Mouse (Mus musculus): ENCODE measurements around the gene Skil.
A peak's percentile ranks its signal among the peaks of the same experiment; 100 is the strongest.

The Skil gene

DNA sequence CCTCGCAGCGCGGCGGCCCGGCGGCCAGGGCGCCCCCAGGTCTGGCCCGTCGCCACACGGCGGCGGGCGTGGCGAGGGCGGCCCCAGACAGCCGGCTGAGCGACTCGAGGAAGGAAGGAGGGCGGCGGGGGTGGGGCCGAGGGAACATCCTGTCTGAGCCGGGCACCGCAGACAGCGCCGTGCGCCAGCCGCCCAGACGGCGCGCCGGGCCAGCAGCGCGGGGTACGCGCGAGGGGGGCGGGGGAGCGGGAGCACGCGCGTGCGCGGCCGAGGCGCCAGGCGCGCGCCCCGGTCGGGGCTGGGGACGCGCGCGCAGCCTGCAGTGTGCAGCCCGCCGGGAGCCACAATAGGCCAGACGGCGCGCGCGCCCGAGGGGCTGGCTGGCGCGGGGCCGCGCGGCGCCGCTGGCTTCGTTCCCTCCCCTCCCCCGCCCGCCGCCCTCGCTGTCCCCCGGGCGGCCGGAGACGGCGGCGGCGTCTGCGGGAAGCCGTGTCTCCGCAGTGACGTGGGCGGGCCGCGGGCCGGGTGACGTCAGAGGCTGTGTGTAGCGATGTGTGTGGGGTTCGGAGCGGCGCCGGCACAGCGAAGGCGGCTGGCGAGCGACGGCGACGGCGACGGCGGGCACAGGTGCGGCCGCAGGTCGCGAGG is at the start of gene Skil:
Gene Skil (plus strand): TSS at position 528 of the 648 bp plus-strand sequence.
- DNase-seq, result peak; percentile 98

DNA sequence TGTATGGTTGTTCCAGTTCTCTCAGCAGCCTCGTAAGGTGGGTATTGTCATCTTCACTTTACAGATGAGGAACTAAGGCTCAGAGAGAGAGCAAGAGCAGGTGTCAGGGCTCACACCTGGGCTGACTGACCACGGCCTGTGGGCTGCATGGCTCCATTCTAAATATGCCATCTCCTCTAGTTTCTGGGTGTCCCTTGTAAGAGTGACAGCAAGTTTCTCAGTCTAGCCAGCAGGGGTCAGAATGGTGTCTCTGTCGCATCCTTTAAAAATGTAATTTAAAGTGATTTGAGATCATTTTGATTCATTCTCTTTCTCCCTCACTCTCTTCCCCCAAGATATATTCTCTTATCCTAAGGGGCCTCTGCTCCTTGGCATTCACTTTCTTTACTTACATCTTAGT is 47.6 kb upstream of the Skil start:
- peak; percentile 22 for DNase-seq

GRCm38 (mm10) chr3:31049087-31049486 is 45.8 kb upstream of the Skil start:
- DNase-seq, result no peak

DNA sequence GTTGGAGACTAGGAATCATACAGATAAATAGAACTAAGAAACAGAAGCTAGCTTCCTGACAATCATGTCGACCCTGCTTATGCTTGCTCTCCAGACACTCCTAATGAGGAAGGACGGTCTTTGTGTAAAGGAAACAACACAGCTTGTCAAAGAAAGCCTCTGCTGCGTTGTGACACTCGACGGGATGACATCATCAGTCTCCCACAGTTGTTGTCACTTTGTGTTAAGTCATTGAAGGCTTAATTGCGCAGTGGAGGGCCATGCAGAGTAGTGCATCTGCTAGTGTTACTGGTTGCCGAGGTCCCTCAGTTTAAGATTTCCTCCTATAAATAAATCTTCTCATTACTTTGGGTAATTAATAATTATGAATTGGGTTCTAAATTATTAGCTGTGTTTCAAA is 44.5 kb upstream of the Skil start:
- no peak for DNase-seq

DNA sequence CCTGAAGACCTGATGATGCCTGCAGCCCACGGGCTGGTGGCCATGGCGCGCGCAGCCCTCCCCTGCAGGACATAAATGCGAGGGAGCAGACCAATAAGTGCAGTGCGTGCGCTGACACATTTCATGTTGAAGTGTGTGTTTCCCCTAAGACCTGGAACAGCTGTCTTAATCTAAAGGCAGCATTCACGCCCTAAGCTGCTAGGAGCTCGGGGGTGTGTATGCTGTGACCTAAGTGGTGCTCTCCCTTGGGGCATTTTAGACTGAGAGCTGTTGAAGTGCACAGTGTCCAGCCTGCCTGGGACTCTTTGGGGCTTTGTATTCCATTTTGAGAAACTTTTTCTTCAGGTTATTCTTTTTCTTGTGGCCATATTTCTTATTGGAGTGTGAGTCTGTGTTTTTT is 43.1 kb upstream of the Skil start:
- no peak for DNase-seq

- no peak for DNase-seq
These were observed 41.7 kb upstream of the Skil start for GRCm38 (mm10) chr3:31053191-31053590.

- DNase-seq, result no peak
These were observed 40.0 kb upstream of the Skil start for GRCm38 (mm10) chr3:31054888-31055287.

DNA sequence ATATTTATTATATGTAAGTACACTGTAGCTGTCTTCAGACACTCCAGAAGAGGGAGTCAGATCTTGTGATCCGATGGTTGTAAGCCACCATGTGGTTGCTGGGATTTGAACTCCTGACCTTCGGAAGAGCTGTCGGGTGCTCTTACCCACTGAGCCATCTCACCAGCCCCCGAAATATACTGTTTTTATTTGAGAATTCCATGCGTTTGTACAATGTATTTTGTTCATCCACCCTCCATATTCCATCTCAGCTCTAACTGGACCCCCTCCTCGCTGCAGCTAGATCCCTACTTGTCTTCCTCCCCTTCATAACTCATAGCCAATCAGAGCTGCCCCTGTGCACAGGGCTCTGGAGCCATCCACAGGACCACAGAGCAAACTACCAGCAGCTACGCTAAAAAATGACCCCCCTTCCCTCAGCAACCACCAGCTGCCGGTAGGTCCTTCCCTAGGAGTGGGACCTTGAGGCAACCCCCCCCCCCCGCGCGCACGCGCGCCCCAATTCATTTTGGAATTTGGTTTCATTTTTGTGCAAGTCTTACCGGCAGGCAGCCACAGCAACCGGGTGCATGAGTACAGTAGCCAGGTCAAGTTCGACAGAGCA is 38.7 kb upstream of the Skil start:
- DNase-seq, result peak; percentile 67

DNA sequence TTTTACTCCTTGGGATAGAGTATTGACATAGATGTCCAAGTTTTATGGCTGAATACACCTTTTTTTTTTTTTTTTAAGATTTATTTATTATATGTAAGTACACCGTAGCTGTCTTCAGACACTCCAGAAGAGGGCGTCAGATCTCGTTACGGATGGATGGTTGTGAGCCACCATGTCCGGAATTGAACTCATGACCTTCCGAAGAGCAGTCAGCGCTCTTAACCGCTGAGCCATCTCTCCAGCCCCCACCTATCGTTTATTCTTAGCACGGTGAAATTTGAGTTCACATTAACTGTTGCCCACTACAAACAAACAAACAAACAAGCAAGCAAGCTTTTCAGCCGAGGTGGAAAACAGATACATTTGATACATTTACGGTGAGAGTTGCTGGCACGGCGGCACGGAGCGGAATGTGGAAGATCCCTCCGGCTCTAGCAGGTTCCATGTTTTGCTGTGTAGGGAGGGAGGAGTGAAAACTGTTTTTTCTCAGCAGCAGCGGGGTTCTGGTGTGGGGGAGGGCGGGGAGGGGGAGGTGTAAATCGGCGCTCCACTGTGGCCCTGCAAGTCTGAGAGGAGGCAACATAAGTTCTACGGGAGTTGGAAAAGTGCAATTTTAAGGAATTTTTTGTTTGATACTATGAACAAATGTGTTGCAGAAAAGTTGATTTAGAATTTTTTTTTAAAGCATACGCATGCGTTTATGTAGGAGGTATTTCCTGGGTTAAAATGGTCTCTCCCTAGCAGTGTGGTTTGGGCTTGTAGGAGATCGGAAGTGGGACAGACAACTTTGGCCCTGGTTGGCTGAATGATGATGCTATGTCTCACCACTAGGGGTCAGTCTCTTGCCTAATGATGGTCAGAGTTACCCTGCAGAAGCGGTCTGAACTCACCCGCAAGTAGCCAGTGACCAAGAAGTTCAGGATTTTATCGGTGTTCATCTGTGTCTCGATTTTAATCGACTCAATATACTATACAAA is 37.9 kb upstream of the Skil start:
- DNase-seq, result peak; percentile 85

DNA sequence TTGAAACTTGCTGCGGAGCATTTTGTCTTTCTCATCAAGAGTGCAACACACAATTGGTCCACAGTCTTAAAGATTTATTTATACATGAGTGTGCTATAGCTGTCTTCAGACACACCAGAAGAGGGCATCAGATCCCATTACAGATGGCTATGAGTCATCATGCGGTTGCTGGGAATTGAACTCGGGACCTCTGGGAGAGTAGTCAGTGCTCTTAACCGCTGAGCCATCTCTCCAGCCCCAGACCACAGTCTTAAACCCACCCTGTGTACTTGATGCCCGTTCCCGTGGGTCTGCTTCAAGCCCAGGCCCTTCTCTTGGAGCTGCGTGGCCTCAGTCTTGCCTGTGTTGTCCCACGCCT is 34.1 kb upstream of the Skil start:
- no peak for DNase-seq

- peak; percentile 50 for DNase-seq
These were observed 33.6 kb upstream of the Skil start for GRCm38 (mm10) chr3:31061103-31061785.

GRCm38 (mm10) chr3:31061786-31062120 is 33.1 kb upstream of the Skil start:
- DNase-seq, result peak; percentile 26

- no peak for DNase-seq
These were observed 32.5 kb upstream of the Skil start for GRCm38 (mm10) chr3:31062325-31062724.

DNA sequence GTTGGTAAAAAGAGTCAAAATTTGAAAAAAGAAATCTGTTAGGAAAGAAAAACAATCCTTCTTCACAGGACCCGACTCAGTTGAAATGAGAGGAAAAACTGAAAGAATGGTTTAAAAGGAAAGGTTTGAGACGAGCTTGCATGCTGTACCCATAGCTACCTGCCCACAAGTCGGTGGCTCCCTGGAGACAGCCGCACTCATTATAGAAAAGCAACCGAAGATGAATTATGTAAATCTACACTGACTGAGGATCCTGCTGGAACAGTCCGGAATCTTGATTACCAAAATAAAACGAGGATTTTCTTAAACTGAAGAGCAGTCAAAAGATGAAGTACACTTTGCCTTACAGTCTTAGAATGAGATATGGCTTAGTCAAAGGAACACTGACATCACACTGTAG is 26.4 kb upstream of the Skil start:
- no peak for DNase-seq

DNA sequence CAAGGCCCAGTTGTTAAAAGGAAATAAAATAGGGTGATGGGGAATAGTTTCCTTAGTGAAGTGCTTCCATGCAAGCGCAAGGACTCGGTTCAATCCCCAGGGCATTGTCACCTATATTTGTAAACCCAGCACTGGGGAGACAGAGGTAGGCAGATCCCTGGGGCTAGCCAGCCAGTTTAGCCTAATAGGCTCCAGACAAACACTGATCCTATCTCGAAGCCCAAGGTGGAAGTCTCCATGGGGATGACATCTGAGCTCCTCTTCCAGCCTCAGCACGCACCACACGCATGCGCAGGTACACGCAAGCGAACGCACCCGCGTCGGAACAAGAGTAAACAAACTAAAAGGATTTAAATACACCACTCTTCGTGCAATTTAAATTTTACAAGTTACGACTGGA is 23.1 kb upstream of the Skil start:
- DNase-seq, result no peak

DNA sequence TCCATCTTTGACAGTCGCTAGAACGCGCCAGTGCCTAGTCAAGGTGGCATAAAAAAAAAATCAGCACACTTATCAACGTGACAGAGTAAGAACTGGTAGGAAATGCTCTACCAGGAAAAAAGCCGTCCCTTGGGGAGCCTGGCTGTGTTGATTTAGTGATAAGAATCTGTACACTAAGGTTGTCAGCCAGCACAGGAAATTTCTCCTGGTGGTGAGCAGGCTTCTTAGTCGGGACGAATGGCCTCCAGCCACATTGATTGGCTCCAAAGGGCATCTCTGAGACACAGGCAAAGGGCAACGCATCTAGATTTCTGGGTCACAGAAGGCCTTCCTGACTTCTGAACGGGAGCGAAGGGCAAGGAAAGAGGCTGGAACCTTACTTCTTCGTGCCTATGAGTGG is 19.1 kb upstream of the Skil start:
- DNase-seq, result peak; percentile 48

GRCm38 (mm10) chr3:31077068-31077703 is 17.7 kb upstream of the Skil start:
- no peak for DNase-seq

DNA sequence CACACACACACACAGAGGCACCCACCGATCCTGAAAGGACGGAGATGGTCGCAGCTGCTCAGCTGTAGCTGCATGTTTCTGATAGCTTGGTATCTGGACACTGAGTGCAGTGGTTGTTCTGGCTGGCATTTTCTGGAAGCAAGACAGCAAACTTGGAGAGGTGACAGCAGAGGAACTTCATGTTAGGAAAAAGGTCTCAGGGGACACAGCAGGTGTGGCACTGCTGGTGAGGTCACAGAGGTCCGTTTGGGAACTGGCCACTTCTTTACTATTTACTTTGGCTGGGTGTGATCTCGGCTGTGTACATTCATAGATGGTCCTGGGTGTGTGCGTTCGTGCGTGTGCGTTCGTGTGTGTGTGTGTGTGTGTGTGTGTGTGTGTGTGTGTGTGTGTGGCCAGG is 15.4 kb upstream of the Skil start:
- DNase-seq, result no peak

DNA sequence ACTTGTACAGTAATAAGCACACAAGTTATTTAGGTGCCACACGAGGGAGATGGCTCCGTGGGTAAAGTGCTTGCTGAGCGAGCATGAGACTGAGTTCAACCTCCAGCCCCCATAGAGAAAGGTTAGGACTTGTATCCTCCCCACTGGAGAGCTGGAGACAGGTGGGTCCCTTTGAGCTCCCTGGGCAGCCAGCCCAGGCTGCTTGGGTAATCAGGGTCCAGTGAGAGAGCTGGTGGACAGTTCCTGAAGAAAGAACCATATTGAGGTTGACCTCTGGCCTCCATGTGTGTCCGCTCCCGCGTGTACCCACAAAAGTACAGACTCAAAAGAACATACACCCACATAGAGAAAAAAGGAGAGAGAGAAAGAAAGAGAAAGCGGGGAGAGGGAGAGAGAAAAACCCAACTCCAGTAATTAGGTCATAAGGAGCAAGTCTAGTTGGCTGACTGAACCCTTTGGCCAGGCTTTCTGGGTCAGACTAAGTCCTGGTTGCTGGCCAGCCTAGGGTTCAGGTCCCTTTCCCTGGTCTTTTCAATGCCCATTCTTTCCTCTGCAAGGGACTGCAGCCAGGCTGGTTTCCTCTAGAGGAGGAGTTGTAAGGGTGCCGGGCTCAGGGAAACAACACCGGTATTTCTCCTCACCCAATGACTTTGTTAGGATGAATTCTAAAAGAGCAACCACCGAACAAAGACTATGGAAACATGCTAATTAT is 13.9 kb upstream of the Skil start:
- DNase-seq, result peak; percentile 47

GRCm38 (mm10) chr3:31082838-31083506 is 11.9 kb upstream of the Skil start:
- DNase-seq, result no peak

GRCm38 (mm10) chr3:31083507-31084245 is 11.2 kb upstream of the Skil start:
- DNase-seq, result peak; percentile 79
